Mouse (Mus musculus): ENCODE results near the gene Ttll5. TPM values are rescaled to one million over a fixed set of nuclear protein-coding genes. Genes with fewer than 3 reads are reported as not detected.

The Ttll5 gene
- total RNA-seq, 2 experiments from 2014 or later = 5.8 to 7.3 TPM

DNA sequence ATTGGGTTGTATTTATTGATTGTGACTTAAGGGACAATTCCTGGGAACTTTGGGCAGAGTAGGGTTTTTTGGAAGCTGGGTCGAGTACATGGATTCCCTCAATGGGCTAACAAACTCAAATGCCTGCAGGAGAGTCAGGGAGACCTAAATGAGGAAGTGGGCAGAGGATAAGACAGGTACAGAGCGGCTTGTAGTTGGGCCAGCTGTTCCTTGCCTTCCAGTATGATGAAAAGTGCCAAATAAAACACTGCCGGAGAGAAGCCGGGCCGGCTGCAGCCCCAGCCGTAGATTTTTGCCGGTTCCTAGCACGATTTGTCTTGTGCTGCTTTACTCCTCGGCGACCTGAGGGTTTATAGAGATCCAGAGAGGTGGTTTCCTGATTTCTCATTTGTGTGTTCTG is 104.1 kb downstream of the Ttll5 start:
- no peak for DNase-seq

DNA sequence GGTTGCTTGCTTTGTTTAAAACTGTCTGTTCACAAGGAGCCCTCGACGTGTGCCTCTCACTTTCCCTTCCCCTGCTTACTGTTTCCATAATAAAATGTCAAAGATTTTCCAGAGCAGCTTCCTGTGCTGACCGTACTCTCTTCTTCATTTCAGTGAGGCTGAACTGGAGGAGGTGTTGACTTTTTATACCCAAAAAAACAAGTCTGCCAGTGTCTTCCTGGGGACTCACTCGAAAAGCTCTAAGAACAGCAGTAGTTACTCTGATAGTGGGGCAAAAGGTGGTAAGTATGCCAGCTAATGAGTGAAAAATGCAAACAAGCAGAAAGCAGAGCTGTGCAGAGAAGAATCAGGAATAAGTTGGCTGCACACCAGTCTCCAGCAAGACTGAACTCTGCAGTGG is 105.3 kb downstream of the Ttll5 start:
- DNase-seq = no peak

DNA sequence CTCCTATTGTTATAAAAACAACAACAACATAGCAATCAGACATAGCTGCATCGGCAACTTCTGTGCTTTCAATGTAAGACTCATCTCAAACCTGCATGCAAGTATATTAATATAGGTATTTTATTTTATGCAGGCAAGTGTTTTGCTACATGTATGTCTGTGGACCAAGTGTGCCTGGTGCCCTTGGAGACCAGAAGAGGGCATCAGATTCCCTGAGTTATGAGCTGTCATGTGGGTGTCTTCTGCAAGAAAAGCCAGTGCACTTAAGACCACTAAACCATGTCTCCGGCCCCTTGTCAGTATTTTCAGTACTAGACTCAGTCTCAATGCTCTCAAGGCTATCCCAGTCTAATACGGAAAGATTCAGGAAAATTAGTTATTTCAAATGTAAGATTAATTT is 106.3 kb downstream of the Ttll5 start:
- no peak for DNase-seq

DNA sequence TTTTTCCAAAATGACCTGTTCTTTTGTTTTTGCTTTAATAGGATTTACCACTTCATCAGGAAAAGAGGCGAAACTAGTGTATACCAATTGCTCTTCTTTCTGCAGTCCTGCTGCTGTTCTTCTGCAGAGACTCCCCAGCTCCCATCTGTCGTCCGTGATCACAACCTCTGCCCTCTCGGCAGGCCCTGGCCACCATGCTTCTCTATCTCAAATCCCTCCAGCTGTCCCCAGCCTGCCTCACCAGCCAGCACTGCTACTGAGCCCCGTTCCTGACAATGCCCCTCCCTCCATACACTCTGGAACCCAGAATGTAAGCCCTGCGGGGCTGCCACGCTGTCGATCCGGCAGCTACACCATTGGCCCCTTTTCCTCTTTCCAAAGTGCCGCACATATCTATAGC is 108.8 kb downstream of the Ttll5 start:
- no peak for DNase-seq

DNA sequence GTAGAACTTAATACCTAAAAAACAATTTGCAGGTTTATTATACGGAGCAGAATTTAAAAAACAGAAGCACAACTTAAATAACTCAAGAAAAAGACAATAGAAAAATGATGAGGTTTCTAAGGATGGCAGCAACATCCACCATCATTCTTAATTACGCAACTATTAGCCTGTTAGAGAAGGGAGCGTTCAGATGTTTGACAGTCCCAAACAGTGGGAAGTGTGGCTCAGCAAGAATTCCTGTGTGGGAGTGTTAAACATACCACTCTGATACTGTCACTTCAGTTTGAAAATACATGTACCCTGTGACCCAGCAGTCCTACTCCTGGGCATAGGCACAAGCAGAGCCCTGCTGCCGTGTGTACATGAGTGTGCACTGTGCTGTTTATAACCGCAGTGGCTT is 112.9 kb downstream of the Ttll5 start:
- DNase-seq = no peak

DNA sequence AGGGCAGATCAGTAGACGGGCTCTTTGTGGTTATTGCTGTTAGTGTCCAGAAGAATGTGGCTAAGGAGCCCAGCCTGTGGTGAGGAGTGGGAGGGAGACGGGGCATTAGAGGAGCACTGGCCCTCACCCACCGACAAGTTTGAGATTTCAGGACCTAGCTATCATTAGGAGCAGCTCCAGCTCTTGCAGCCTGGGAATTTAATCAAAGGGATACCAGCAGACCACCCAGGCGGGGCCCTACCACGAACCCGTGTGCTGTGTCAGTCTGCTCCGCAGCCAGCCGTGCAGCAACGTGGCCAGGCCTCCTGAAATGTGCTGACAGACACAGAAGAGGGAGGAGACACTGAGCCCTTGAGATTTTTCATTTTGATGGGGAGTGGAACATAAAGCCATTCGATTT is 119.0 kb downstream of the Ttll5 start:
- DNase-seq = no peak

DNA sequence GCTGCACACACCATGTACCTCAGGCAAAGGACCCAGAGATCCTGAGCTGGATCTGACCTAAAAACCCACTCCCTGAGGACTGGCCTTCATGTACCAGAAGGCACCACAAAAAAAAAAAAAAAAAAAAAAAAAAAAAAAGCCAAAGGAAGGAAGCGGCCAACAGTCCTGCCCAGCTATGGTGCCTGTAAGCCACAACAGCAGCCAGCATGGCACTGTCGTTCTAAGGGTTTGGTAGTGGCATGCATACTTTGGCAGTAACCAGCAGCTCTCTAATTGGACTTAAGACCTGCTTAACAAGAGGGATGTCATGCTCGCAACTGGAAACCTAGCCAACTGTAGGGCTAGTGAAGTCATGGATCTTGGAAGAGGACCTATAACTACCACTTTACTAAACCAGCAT is 120.0 kb downstream of the Ttll5 start:
- no peak for DNase-seq

DNA sequence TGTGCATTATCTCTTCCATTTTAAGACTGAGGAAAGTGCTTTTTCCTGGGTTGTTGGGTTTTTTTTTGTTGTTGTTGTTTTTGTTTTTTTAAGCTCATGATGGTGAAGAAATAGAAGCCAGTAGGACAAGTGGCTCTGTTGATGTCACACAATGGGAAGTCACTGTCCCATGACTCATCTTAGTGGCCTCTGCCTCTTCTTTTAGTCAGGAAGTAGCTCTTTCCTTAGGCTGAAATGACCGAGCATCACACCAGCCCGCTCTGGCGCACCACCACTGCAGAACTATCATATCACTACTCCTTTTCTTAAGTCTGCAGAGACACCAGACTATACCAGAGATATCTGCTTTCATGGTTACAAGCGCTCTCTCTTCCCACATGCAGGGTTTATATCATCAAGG is 122.7 kb downstream of the Ttll5 start:
- DNase-seq = no peak

DNA sequence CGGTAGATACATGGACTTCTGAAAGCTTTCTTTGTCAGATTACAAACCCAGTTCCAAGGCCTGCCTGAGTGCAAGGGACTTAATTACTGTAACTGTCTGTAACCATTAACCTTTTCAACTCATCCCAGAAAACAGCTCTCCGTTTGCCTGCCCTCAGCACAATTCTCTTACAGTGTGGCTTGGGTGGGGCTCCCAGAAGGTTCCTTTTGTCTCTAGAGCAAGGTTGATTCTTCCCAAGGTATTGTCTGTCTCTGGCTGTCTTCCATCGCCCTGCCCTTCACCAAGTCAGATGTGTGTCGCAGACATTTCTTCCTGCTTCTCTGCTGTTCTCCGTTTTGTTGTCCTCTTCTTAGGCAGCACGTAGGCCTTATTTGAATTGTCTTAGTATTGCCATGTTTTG is 125.2 kb downstream of the Ttll5 start:
- DNase-seq = no peak

DNA sequence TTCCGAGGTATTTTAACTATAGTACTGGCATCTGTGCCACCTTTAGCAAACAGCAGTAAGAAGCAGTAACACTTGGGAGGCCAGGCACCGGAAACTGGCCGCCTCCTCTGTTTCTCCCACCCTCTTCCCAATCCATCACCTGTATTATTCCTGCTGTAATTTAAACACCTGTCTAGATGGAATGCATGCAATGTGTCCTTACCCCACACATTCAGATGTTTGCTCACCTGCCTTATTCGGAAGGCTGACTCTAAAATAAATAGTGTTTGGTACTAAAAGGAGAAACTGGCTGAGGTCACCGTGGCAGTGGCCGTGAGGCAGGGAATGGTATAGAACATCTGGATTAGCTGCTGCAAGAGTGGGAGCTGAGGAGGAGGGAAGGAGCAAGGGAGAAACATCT is 125.9 kb downstream of the Ttll5 start:
- DNase-seq = no peak

DNA sequence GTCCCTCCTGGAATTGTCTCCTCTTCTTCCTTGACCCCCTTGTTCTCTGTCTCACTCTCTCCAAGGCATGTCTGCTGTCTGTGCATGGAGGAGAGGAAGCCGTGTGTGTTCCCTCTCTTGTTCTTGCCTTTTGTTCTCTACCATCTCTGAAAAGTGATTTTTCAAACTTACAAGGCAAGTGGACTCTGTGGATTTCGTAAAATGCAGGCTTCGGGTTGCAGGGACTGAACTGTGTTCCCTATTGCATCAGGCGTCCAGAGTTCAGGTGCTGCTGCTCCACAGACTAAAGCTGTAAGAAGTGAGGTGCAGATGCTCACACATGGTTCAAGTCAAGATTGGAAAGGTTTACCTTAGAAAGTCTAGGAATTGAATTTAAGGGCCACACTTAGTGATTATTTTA is 126.6 kb downstream of the Ttll5 start:
- DNase-seq = no peak

DNA sequence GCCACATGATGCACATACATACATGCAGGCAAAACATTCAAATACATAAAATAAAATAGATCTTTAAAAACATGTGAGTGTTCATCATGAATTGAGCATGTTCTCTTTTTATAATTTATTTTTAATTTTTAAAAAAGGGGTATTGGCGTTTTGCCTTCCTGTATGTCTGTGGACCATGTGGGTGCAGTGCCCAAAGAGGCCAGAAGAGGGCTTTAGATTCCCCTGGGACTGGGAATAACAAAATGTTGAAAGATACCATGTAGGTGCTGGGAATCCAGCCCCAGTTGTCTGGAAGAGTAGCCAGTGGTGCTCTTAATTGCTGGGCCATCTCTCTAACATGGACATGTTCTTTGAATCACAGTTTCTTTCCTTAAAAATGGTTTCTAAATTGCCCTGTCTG is 127.4 kb downstream of the Ttll5 start:
- DNase-seq = no peak

DNA sequence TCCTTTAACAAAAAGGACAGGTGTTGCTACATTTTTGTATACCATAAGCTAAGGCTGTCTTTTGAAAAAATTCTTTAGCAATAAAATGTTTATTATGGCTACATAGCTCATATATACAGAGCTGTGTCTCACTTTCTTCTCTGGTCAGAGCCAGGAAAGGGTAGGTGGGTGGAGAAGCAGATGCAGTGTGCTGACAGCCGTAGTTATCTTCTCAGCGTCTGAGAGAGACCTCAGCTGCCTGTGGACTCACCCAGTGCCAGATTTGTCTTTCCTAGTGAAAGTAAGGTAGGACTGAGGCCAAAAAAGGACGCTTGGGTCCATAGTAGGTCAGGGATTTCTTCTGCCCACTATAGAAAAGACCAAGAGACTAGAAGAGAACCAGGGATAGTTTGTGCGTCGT is 127.9 kb downstream of the Ttll5 start:
- no peak for DNase-seq

DNA sequence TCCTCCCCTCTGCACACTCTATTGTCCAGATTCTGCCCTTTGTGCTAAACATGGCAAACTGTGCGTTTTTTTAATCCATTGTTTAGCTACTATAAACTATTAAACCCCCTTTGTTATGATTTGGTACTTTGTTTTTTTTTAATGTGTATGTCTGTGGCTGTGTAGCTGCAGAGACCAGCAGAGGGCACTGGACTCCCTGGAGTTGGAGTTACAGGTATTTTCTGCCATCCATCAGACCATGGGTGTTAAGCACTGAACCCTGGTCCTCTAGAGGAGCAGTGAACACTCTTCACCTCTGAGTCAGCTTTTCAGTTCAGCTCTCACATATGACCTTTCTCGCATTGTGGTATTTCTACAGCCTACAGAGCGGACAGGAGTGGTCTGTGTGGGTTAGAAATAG is 129.7 kb downstream of the Ttll5 start:
- no peak for DNase-seq

DNA sequence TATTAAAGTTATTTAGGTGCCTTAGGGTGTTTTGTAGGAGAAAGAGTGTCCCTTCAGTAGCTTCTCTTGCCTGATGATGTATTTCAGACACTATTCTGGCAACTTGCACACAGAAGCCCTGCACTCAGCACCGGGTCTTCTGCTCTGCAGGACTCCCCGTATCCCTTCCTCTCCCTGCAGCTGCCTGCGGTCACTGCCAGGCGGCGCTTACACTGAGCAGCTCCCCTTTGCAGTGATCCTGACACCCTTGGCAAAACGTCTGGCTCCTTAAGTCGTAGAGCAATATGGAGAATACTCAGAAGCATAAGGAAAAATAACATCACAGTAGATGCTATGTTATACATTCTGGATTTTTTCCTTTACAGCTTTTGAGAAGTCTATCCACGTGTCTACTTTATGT is 130.6 kb downstream of the Ttll5 start:
- no peak for DNase-seq

DNA sequence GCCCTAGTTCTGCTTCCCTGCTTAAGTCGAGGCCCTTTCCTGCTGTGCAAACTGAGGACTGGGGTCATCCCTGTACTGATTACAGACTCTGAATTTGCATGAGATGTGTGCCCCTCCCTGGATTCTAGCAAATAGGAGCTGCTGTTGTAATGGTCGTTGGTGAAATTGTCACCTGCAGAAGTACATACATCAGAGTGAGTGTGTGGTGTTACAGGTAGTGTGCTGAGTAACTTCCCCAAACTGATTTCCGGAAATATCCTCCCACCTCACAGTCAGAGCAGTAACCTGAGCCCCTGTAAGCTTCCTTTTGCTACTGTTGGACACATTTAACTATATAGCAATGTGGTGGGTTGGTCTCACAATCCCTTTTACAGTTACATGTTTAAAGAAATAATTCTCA is 131.2 kb downstream of the Ttll5 start:
- DNase-seq = no peak

DNA sequence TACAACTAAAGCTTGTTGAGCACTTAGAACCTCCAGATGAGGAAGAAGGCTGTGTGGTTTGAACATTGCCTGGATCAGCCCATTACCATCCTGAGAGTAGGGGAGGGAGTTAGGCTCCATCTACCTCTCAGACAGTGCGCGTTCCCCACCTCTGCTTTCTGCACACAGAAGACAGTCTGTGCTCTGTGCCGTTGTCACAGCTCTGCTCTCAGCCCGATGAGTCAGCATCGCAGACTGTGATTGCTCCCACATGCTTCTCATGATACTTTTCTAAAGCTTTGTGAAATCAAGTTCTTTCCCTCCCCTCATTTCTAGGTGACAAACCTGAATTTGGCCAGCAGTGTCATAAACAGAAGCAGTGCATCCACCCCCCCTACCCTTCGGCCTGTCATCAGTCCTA is 131.8 kb downstream of the Ttll5 start:
- DNase-seq = no peak

DNA sequence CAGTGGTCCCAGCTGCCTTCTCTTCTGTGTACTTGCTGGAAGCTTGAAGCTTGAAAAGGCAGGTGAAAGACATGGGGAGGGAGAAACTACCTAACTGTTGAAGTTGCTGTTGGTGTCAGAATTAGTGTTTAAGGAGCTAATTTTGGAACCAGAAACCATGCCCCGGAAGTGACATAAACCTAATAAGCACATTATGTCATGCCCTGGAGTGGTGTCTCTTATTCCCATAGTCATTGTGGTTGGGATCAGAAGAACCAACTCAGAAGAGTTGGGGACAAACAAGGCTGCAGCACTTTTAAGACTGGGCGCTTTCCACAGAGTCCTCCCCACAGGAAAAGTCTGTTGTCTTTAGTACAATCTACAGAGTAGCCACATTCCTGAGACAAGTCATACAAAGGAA is 134.0 kb downstream of the Ttll5 start:
- DNase-seq = no peak

DNA sequence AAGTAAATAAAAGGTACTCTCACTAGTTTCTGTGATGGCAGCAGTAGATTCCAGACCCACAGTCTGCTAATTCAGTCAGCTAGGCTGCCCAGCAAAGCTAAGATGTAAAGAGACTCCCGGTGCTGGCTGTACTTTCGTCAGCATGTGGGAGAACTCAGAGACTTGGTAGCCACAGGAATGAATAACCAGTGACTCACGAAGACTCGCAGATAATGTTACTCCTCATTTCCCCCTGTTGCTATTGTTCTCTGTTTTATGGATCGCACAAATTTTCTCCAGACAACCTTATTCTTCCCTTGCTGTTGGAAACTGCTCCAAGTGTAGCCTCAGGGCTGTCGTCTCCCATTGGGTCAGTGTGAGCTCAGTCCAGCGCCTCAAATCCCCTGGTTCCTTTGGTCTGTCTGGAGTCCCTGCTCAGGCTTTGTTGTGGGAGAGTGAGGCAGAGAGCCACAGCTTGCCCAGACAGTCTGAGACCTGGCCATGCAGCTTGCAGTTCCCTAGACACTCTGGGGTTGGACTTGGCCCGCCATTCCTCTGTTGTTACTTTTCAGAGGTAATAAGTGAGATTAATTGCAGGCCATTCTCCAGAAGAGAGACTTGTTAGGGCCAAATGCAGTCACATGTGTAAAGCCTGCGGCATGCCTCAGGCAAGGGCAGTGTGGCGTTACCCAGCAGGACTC is 135.5 kb downstream of the Ttll5 start:
- DNase-seq = peak; percentile 21

DNA sequence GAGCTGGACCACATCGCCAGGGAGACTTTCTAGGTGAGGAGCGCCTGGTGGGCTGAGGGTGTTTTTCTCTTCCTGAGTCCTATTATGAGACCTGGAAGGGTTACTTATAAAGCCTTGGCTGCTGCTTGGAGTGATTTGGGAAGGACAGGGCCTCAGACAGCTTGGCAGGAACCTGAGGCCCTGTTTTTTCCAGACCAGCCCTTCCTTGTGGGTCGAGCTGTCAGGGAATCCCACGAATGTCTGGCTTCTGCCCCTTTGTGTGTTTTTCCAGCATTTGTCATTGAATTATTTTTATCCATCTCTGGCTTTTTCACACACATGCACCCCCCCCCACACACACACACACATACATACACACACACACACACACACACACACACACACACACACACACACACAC is 136.2 kb downstream of the Ttll5 start:
- DNase-seq = no peak

DNA sequence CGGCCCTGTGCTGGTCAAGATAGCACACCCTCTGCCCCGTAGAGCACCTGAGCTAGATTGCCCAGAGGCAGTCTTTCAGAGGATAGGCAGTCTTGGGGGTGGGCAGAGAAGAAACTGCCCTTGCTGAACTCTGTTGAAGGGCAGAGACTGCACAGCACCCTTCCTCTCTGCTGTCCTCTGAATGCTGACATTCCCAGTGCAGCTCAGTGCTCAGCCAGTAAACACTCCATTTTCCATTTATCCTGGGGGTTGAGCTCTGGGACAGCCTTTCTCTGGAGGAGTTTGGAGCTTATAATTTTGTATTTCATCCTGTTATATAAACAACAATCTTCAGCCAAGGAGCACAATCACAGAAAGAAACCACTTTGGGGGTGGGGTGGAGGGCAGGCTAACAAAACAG is 138.7 kb downstream of the Ttll5 start:
- no peak for DNase-seq

DNA sequence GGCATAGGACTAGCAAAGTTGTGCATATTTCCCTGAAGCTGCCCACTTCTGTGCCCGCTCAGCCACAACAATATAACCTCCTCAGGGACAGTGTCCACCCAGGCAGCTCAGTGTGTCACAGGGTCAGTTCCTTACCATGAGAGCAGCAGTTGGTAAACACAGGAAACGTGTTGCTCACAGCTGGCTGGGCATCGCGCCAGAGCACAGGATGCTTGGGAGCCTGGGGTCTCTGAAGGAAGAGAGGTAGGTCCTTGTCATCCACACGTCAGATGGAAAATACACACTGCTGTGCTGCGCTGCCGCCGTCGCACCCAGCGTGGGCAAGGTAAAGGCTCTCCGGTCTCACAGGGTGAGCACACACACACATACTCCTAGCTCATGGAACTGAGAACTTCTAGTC is 139.2 kb downstream of the Ttll5 start:
- DNase-seq = no peak

DNA sequence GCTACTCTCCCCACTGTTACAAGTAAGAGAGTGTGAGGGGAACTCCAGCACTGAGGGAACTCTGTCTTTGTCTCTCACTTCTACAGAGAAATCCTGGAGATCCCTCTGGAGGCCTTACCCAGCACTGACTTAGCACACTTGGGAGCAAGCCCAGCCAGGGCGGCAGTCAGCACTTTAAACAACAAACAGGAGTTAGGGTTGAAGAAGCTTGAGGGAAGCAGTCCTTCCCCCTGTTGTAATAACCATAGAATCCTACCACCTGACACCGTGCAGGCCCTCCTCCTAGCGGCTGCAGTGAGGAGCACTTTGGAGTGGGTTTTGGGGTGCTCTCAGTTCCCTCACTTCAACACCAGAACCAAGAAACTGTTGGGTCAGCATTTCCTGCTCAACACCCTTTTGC is 140.0 kb downstream of the Ttll5 start:
- no peak for DNase-seq

DNA sequence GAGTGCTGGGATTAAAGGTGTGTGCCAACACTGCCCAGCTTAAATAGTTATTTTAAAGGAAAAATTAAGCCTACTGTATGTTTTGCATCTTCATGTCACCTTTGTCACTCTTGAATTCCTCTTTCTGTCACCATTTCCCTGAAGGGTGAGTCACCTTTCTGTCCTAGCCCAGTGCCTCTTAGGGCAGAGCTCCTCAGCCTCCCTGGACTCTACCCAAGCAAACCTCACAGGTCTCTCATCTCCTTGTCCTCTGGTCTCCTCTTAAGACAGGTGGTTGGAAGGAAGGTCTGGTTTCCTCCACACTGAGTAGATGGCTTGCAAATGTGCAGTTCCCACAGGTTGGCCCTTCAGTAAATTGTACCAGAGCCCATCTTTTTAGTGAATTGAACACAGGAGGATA is 143.4 kb downstream of the Ttll5 start:
- DNase-seq = no peak

DNA sequence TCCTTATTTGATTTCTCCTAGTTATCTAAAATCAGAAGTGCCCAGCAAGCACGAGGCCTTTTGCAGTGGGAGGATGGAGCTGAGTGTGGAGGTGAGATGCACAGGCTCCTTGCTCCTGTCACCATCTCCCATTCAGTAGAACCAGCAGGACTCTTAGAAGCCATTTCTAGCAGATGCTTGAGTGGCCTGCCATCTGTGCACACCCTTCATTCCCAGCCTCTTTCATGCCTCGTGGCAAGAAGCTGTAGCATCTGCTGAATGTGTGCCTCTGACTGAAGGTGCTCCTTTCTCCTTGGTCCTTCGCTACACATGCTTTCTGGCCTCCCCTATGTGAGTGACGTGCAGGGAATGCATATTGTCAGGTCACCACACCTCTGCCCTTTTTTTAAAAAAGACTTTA is 143.9 kb downstream of the Ttll5 start:
- DNase-seq = no peak
